Mouse (Mus musculus): Measurements from ENCODE around the gene Kdelr1. TPM values are rescaled to one million over a fixed set of nuclear protein-coding genes. Genes with fewer than 3 reads are reported as not detected.
A peak's percentile ranks its signal among the peaks of the same experiment; 100 is the strongest.

Kdelr1 gene
- total and polyA plus RNA-seq, 3 experiments, result 42.3 to 60.6 TPM; not detected in 1

- Histone ChIP-seq H3K4me1 (ENCODE audit: control insufficient read depth in 1 of 2, insufficient read depth in 2 of 2, low read length in 2 of 2) (peaks cover 8 to 19% of the 10 kb centered on the region in 2 experiments), H3K9ac (ENCODE audit: control insufficient read depth, low read depth, low read length, poor library complexity, severe bottlenecking) (no peak overlapping the region)
- TF ChIP-seq USF1 (IDR thresholded peaks at IDR 0.05; ENCODE audit: low read depth, low read length) (no peak), TCF12 (IDR thresholded peaks at IDR 0.05; ENCODE audit: low read depth, low read length) (no peak), GABPA (IDR thresholded peaks at IDR 0.05; ENCODE audit: low read depth, low read length) (no peak), RCOR1 (IDR thresholded peaks at IDR 0.05; ENCODE audit: low read depth, low read length) (no peak), HCFC1 (IDR thresholded peaks at IDR 0.05; ENCODE audit: low read depth, low read length) (no peak)
Observed at GRCm38 (mm10) chr7:45919761-45920160, 47.2 kb downstream of the Kdelr1 start.

GRCm38 (mm10) chr7:45920583-45921241 lies 48.1 kb downstream of the Kdelr1 start:
- peaks cover 0 to 13% of the 10 kb centered on the region in 2 experiments; a peak in 2 of 4 replicates for H3K36me3 ChIP-seq (ENCODE audit: control insufficient read depth in 1 of 2, insufficient read depth in 2 of 2, low read length in 2 of 2)
- peak overlapping the region; percentile 89 for H3K27ac ChIP-seq (ENCODE audit: control insufficient read depth, low read depth, low read length)
- peak; percentile 60 for DNase-seq (ENCODE audit: low read depth, low spot score)
- peak overlapping the region; percentile 77 for H3K9ac ChIP-seq (ENCODE audit: control insufficient read depth, low read depth, low read length, poor library complexity, severe bottlenecking)
- H3K79me2 ChIP-seq (ENCODE audit: control insufficient read depth, insufficient read depth, low read length, poor library complexity), result peaks cover 3% of the 10 kb centered on the region; the same call in 1 of the 2 replicates
- peaks cover 8 to 19% of the 10 kb centered on the region in 2 experiments for H3K4me1 ChIP-seq (ENCODE audit: control insufficient read depth in 1 of 2, insufficient read depth in 2 of 2, low read length in 2 of 2)
- peak; percentile 39 for TF ChIP-seq MXI1 (IDR thresholded peaks at IDR 0.05; ENCODE audit: low read depth, low read length)
- no peak for TF ChIP-seq POLR2A (IDR thresholded peaks at IDR 0.05; ENCODE audit: control insufficient read depth in 1 of 2, insufficient read depth in 1 of 2, low read depth in 1 of 2, low read length in 2 of 2, poor library complexity in 1 of 2)
- no peak for TF ChIP-seq POLR2AphosphoS5 (IDR thresholded peaks at IDR 0.05; ENCODE audit: borderline replicate concordance, low read depth, low read length)
- no peak; the same call in 1 of the 2 replicates for TF ChIP-seq MAX (IDR thresholded peaks at IDR 0.05; ENCODE audit: low read length)
- TF ChIP-seq KAT2A (conservative IDR thresholded peaks at IDR 0.05; ENCODE audit: low read depth, low read length), result no peak
- TF ChIP-seq MYC (IDR thresholded peaks at IDR 0.05; ENCODE audit: low read depth, low read length), result 0 out of 2 replicates have a peak, but pooled peaks have one; percentile 15
- peak; percentile 6 to 32; a peak in 2 of 4 replicates for TF ChIP-seq EP300 (IDR thresholded peaks at IDR 0.05; ENCODE audit: low read depth in 1 of 2, low read length in 2 of 2)
- TF ChIP-seq NRF1 (IDR thresholded peaks at IDR 0.05; ENCODE audit: insufficient read depth, low read depth, low read length, poor library complexity, severe bottlenecking), result no peak
- no peak for TF ChIP-seq ZNF384 (IDR thresholded peaks at IDR 0.05; ENCODE audit: low read depth, low read length)
- TF ChIP-seq UBTF (IDR thresholded peaks at IDR 0.05; ENCODE audit: borderline replicate concordance, insufficient read depth, low read depth, low read length), result no peak
- TF ChIP-seq E2F4 (IDR thresholded peaks at IDR 0.05; ENCODE audit: borderline replicate concordance, low read depth, low read length), result no peak
- no peak for TF ChIP-seq MAZ (IDR thresholded peaks at IDR 0.05; ENCODE audit: low read depth, low read length)
- TF ChIP-seq JUND (IDR thresholded peaks at IDR 0.05; ENCODE audit: low read depth, low read length), result peak; percentile 83; the same call in 1 of the 2 replicates
- TF ChIP-seq ETS1 (IDR thresholded peaks at IDR 0.05; ENCODE audit: low read depth, low read length), result no peak
- no peak for TF ChIP-seq TBP (IDR thresholded peaks at IDR 0.05; ENCODE audit: low read depth, low read length)
- TF ChIP-seq MAFK (IDR thresholded peaks at IDR 0.05; ENCODE audit: borderline replicate concordance, low read depth, low read length), result no peak
- H3K9me3 ChIP-seq (replicated peaks; ENCODE audit: insufficient read depth, low read length), result no peaks in the 10 kb centered on the region
- H3K27me3 ChIP-seq (ENCODE audit: control insufficient read depth in 1 of 2, insufficient read depth in 2 of 2, low read length in 2 of 2), result no peaks in the 10 kb centered on the region
- peak overlapping the region; percentile 63 to 64 for H3K4me3 ChIP-seq (ENCODE audit: control insufficient read depth in 1 of 2, insufficient read depth in 1 of 2, low read depth in 2 of 2, low read length in 2 of 2)

More at GRCm38 (mm10) chr7:45919761-45920160, 47.2 kb downstream of the Kdelr1 start:
- Histone ChIP-seq H3K9me3 (replicated peaks; ENCODE audit: insufficient read depth, low read length) (no peaks in the 10 kb centered on the region), H3K4me3 (ENCODE audit: control insufficient read depth in 1 of 2, insufficient read depth in 1 of 2, low read depth in 2 of 2, low read length in 2 of 2) (no peak overlapping the region; a peak in 1 of 4 replicates), H3K27me3 (ENCODE audit: control insufficient read depth in 1 of 2, insufficient read depth in 2 of 2, low read length in 2 of 2) (no peaks in the 10 kb centered on the region), H3K36me3 (ENCODE audit: control insufficient read depth in 1 of 2, insufficient read depth in 2 of 2, low read length in 2 of 2) (peaks cover 0 to 13% of the 10 kb centered on the region in 2 experiments; a peak in 2 of 4 replicates), H3K27ac (ENCODE audit: control insufficient read depth, low read depth, low read length) (no peak overlapping the region), H3K79me2 (ENCODE audit: control insufficient read depth, insufficient read depth, low read length, poor library complexity) (peaks cover 3% of the 10 kb centered on the region; the same call in 1 of the 2 replicates)
- no peak for DNase-seq (ENCODE audit: low read depth, low spot score)

Data from MEL (cell line).